Comparison of ENCODE assay signal across 11 mouse cellular contexts in the genomic region with DNA sequence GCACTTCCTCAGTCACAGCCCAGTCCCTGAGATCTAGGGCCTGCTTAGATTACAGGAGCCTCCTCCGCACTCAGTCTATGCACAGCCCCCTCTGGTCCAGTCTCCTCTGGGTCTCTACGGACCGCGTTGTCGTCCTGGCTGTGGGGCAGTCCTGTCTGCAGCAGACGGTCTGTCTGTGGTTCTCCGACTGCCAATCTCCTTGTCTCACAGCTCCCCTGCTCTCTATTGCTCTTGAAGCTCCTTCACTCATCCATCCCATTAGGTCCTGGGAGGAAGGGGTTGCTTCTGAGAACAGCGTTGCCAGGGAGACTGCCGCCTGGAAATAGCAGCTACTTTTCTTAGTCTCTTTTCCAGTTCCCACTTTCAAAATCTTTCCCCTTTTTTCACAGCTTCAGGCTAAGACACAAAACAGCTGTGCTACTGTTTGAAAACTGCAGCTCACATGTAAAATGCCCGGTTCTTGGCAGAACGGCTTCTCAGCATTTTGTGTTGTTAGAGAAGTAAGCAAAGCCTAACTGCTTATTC. TPM values are rescaled to one million over a fixed set of nuclear protein-coding genes. Genes with fewer than 3 reads are reported as not detected.
DNase-seq lines count a peak whose midpoint lies in the region; ATAC-seq and TF ChIP-seq lines count a peak whose summit lies in the region.
"Had no signal": no experiment of that assay in that cellular context is flagged by ENCODE, and none has a peak within 500 bp of the region (broad histone marks: within the 10 kb centered on the region; RNA-seq: fewer than 3 reads in every experiment).

No protein-coding gene starts in this region.

- H3K27me3 ChIP-seq in heart, embryonic 11.5 days (ENCODE audit: control insufficient read depth, insufficient read depth, low read length), result no peaks in the 10 kb centered on the region
- peaks cover 4% of the 10 kb centered on the region; the same call in 1 of the 2 replicates for H3K27me3 ChIP-seq in hindbrain, embryonic 12.5 days
- H3K27me3 ChIP-seq in midbrain, embryonic 16.5 days (ENCODE audit: control insufficient read depth, insufficient read depth, low read depth, low read length), result no peaks in the 10 kb centered on the region
- H3K27me3 ChIP-seq: Patski had no signal

- TF ChIP-seq POLR2A in brain, embryonic 14.5 days (IDR thresholded peaks at IDR 0.05; ENCODE audit: borderline replicate concordance, extremely low read depth, insufficient read depth, insufficient read length, poor library complexity, severe bottlenecking), result no peak

- H3K9me3 ChIP-seq in heart, embryonic 11.5 days (replicated peaks; ENCODE audit: control insufficient read depth, low read length), result no peaks in the 10 kb centered on the region
- no peaks in the 10 kb centered on the region for H3K9me3 ChIP-seq in hindbrain, embryonic 12.5 days (replicated peaks)
- no peaks in the 10 kb centered on the region for H3K9me3 ChIP-seq in midbrain, embryonic 16.5 days (replicated peaks; ENCODE audit: control insufficient read depth, low read length, poor library complexity, severe bottlenecking)

- WGBS in heart, embryonic 11.5 days (ENCODE audit: insufficient replicate concordance), result 55% methylated on average over 11 of the region's 11 CpGs
- WGBS in hindbrain, embryonic 12.5 days, result 44% methylated on average over 11 of the region's 11 CpGs
- WGBS in midbrain, embryonic 16.5 days, result 17% methylated on average over 11 of the region's 11 CpGs

- H3K4me2 ChIP-seq in heart, embryonic 11.5 days, result no peak overlapping the region
- no peak overlapping the region for H3K4me2 ChIP-seq in hindbrain, embryonic 12.5 days (replicated peaks)
- peak overlapping the region; percentile 36 for H3K4me2 ChIP-seq in midbrain, embryonic 16.5 days (ENCODE audit: low read length)

- H3K4me1 ChIP-seq in heart, embryonic 11.5 days (ENCODE audit: control insufficient read depth, insufficient read depth, low read length), result no peaks in the 10 kb centered on the region
- H3K4me1 ChIP-seq in hindbrain, embryonic 12.5 days, result peaks cover 6% of the 10 kb centered on the region; the same call in 1 of the 2 replicates
- peaks cover 14% of the 10 kb centered on the region for H3K4me1 ChIP-seq in midbrain, embryonic 16.5 days (ENCODE audit: control insufficient read depth, insufficient read depth, low read length)

- H3K36me3 ChIP-seq in heart, embryonic 11.5 days (ENCODE audit: control insufficient read depth, insufficient read depth, low read length), result no peaks in the 10 kb centered on the region
- H3K36me3 ChIP-seq in hindbrain, embryonic 12.5 days, result no peaks in the 10 kb centered on the region
- H3K36me3 ChIP-seq in midbrain, embryonic 16.5 days (ENCODE audit: control insufficient read depth, insufficient read depth, low read length), result no peaks in the 10 kb centered on the region

- H3K9ac ChIP-seq in heart, embryonic 11.5 days (ENCODE audit: low read depth, low read length), result no peak overlapping the region
- no peak overlapping the region for H3K9ac ChIP-seq in hindbrain, embryonic 12.5 days
- 0 out of 2 replicates have a peak overlapping the region, but pooled peaks have one; percentile 30 for H3K9ac ChIP-seq in midbrain, embryonic 16.5 days (ENCODE audit: low read depth, low read length)

- no peak overlapping the region for H3K4me3 ChIP-seq in heart, embryonic 11.5 days (ENCODE audit: low read depth, low read length)
- no peak overlapping the region for H3K4me3 ChIP-seq in hindbrain, embryonic 12.5 days
- H3K4me3 ChIP-seq in midbrain, embryonic 16.5 days (ENCODE audit: low read depth, low read length), result no peak overlapping the region
- H3K4me3 ChIP-seq: erythroblast, embryonic 14.5 days had no signal

- H3K27ac ChIP-seq in heart, embryonic 11.5 days (ENCODE audit: low read depth, low read length), result no peak overlapping the region
- H3K27ac ChIP-seq in hindbrain, embryonic 12.5 days, result no peak overlapping the region; the same call in 1 of the 2 replicates
- H3K27ac ChIP-seq in midbrain, embryonic 16.5 days (ENCODE audit: low read length), result peak overlapping the region; percentile 71; the same call in 1 of the 2 replicates

- peak; percentile 88 for DNase-seq in heart, adult 11 months
- DNase-seq in brain, embryonic 14.5 days (ENCODE audit: low read depth), result peak; percentile 81
- no peak for DNase-seq in thymus, postnatal 25 days
- no peak for DNase-seq in embryo, embryonic 10 days (ENCODE audit: low spot score)
- DNase-seq: layer of hippocampus, postnatal 36 days had no signal

- ATAC-seq in heart, embryonic 11.5 days (replicated peaks; ENCODE audit: insufficient number of reproducible peaks, low FRiP score, low TSS enrichment), result no peak
- ATAC-seq in hindbrain, embryonic 12.5 days (ENCODE audit: low FRiP score), result peak; percentile 38; the same call in 1 of the 2 replicates
- ATAC-seq in midbrain, embryonic 16.5 days, result peak; percentile 79
- no peak for ATAC-seq in granulocyte monocyte progenitor cell, adult 5-6 weeks (replicated peaks; ENCODE audit: poor library complexity, severe bottlenecking)
- ATAC-seq: Patski had no signal

- TF ChIP-seq CTCF in brain, embryonic 14.5 days (IDR thresholded peaks at IDR 0.05; ENCODE audit: borderline replicate concordance, extremely low read depth, insufficient read depth, insufficient read length), result no peak

RNA-seq across cellular contexts. Expression of a gene that starts 20.9 kb away (rescaled TPM):
- polyA plus RNA-seq in heart, embryonic 11.5 days (2014; fragmentation: Nextera tagmentation; extraction: Ambion mirVana), result 5.1 and 6.5 TPM in 2 replicates
- 36.8 and 47.0 TPM in 2 replicates for polyA plus RNA-seq in brain, embryonic 14.5 days (2012; rRNA removed)
- 14.7 and 18.2 TPM in 2 replicates for polyA plus RNA-seq in hindbrain, embryonic 12.5 days (2016; fragmentation: Nextera tagmentation; extraction: Ambion mirVana)
- polyA plus RNA-seq in midbrain, embryonic 16.5 days (2015; fragmentation: Nextera tagmentation; extraction: Ambion mirVana), result 9.6 and 11.8 TPM in 2 replicates
- total RNA-seq in granulocyte monocyte progenitor cell, adult 5-6 weeks (2014; fragmentation: Nextera tagmentation), result 40.9 and 43.6 TPM in 2 replicates
- 17.5 and 23.6 TPM in 2 replicates for total RNA-seq in granulocyte monocyte progenitor cell, adult 5-6 weeks (2017)

Comparison
In these comparisons a context has a peak if more than half of its experiments do, and no peak if none do; other contexts are left out.
1. DNase-seq: peak in heart, adult 11 months (single experiment) and brain, embryonic 14.5 days (single experiment); none in thymus, postnatal 25 days (single experiment) and embryo, embryonic 10 days (single experiment).
2. ATAC-seq: peak in hindbrain, embryonic 12.5 days (single experiment) and midbrain, embryonic 16.5 days (single experiment); none in heart, embryonic 11.5 days (single experiment) and granulocyte monocyte progenitor cell, adult 5-6 weeks (single experiment).